Mouse (Mus musculus): ENCODE results near the gene Slc46a1. TPM values are rescaled to one million over a fixed set of nuclear protein-coding genes. Genes with fewer than 3 reads are reported as not detected.

The Slc46a1 gene
- 10 to 100 TPM; 11.1 to 11.5 TPM for total RNA-seq (2021)
- long read RNA-seq, experiment 1, transcript Slc46a1-201 (5 exons, 1,978 nt), result major isoform, 16 of 16 reads
- long read RNA-seq, experiment 1, partial matches to known transcripts, result 0 of 16 reads
- long read RNA-seq, experiment 1, other reads (novel, unspliced or antisense), result 0 of 16 reads
- long read RNA-seq, experiment 2, transcript Slc46a1-201 (5 exons, 1,978 nt), result major isoform, 13 of 17 reads
- long read RNA-seq, experiment 2, partial matches to known transcripts, result 2 of 17 reads
- long read RNA-seq, experiment 2, other reads (novel, unspliced or antisense), result 2 of 17 reads

DNA sequence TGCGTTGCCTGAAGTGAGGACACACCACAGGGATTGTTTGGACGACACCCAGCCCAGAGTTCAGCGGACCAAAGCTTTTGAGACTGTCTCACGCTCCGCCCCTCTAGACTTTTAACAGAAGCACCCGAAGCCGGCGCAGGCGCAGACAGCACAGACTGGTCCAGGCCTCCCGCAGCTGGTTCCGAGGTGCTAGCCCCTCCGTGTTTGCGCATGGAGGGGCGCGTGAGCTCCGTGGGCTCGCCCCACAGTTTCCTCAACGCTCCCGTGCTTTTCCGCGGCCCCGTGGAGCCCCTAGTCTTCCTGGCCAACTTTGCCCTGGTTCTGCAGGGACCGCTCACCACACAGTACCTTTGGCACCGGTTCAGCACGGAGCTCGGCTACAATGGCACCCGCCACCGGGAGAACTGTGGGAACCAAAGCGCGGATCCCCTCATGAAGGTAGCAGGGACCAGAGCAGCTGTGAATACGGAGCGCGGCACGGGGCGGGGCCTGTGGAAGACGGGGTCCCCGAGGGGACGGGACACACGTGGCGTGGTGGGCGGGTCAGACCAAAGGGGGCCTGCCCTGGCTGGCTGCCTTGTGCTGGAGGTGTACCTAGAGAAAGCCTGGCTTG, at the start of gene Slc46a1:
Slc46a1 (plus strand) TSS at position 130 of the 613 bp plus-strand sequence.
- H3K27ac ChIP-seq, result peak within 1 kb of the TSS; percentile 86
- peak within 1 kb of the TSS; percentile 80 for H3K4me3 ChIP-seq
- intact Hi-C loops (cut with DNase I), result no loop called here
- DNase-seq (ENCODE audit: extremely low spot score in 1 of 2, low spot score in 2 of 2), result peak; percentile 72 to 79
- no peak for TF ChIP-seq CTCF (IDR thresholded peaks at IDR 0.05)

DNA sequence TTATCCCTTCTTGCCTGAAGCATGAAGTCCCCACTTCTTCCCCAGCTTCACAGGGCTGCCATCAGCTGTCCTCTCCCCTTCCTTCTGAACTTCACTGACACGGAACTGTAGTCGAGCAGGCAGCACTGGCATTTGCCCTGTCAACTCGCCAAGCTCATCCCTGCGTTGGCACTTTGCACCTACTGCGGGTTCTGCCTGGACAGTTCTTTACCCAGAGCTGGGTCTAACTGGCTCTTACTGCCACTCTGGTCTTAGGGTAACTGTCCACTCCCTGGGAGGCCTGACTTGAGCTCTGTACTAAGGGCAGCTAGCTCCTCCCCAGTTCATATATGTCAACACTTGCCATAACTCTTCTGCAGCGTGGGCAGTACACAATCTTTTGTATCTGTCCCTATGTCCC, 48.6 kb upstream of the Slc46a1 start:
- Histone ChIP-seq H3K27ac (no peak overlapping the region), H3K4me3 (no peak overlapping the region)
- intact Hi-C loops (cut with DNase I), result no loop called here
- DNase-seq (ENCODE audit: extremely low spot score in 1 of 2, low spot score in 2 of 2), result no peak
- no peak for TF ChIP-seq CTCF (IDR thresholded peaks at IDR 0.05)

DNA sequence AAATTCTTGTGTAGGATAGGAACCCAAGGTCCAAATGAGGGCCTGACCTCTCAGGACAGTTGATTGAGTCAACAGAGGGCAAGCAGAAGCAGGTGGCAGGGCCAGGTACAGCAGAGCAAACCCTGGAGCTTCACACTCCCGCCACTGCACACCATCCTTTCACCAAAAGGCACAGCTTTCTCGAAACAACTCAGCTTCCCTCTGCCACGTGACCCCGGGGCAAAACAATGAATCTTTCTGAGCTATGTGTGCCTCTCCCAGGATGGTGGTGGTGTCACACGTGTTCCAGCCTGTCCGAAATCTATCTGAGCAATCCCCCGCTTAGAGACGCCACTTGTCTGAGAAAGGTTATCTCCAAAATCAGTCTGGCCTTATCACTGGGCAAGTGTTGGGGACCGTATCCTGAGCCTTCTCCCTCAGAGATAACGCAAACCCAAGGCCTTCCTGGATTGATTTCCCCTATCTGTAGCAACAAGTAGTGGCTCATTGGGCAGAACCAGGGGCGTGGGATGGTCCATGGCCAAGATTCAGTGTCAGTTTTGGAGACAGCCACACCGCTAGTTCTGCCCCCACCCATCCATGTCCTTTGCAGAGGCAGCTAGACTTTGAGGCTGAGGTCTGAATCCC, 45.1 kb upstream of the Slc46a1 start:
- TF ChIP-seq CTCF (IDR thresholded peaks at IDR 0.05), result no peak
- DNase-seq (ENCODE audit: extremely low spot score in 1 of 2, low spot score in 2 of 2), result no peak
- intact Hi-C loops (cut with DNase I), result no loop called here

DNA sequence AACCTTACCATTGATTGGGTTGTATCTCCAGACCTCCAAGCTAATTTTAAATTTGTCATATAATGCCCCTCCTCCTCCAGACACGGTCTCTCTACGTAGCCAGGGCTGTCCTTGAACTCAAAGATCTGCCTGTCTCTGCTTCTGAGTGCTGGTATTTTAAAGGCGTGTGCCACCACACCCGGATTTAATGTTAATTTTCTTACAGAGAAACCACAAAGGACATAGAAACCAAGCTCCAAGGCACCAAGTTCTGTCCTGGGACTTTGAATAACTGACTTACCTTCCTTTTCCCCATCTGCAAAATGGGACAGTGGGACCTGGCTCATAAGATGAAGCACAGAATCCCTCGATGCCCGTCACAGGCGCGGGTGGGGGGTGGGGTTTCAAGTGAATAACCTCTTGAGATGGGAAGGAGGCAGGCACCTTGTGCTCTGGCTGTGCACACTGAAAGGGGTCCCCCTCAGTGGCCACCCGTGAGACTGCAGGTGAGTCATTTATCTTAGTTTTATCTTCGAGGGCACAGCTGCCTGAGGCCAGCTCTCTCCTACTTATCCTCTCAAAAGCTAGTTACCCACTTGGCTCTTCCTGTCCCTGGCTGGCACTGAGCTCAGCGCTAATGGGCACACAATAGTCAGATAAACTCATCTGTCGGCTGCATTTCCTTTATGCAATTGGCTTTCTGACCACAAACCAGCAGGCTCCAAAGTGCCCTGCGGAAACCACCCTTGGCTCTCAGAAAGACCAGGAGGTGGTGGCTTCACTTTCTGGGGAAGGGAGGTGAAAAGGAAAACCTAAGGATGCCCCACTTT, 44.1 kb upstream of the Slc46a1 start:
- intact Hi-C loops (cut with DNase I), result no loop called here
- TF ChIP-seq CTCF (IDR thresholded peaks at IDR 0.05), result no peak
- no peak for DNase-seq (ENCODE audit: extremely low spot score in 1 of 2, low spot score in 2 of 2)
- Histone ChIP-seq H3K27ac (no peak overlapping the region), H3K4me3 (no peak overlapping the region)

More for the DNA sequence above, 45.1 kb upstream of the Slc46a1 start:
- Histone ChIP-seq H3K4me3 (no peak overlapping the region), H3K27ac (no peak overlapping the region)

DNA sequence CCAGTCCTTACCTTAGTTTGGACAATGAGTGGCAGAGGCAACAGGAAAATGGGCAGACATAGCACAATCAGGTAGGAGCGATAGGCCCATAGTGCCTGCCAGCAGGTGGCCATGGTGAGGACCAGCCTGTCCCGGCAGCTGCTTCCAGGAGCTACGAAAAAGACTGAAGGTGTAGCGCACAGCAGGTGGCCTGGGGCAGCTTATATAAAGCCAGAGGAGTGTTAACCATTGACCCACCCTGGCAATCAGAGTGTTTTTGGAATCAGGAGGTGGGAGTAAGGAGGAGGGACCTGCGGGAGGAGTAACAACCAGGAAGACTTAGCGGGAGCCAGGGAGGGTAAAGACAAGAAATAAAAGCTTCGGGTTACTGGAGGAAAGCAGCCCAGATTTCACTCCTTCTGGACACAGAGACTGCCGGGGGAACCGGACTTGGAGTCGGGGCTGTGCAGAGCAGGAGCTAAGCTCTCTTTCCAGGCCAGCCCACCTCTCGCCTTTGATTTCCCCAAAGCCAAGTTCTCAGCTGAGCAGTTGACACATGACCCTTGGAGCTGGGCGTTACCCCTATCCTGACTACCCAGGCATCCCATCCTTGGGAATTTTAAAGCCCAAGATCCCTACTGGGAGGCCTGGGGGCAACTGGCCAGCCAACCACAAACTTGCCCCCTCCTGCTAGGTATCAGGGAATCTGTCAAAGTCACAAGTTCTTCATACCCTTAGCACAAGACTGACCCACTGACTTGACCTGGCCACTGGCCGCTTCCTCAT, 43.3 kb upstream of the Slc46a1 start, which contains the start of gene Slc13a2:
Slc13a2 (minus strand) TSS at position 163 of the 765 bp plus-strand sequence.
- Histone ChIP-seq H3K4me3 (no peak within 1 kb of the TSS), H3K27ac (no peak within 1 kb of the TSS)
- no peak for DNase-seq (ENCODE audit: extremely low spot score in 1 of 2, low spot score in 2 of 2)
- intact Hi-C loops (cut with DNase I), result no loop called here
- no peak for TF ChIP-seq CTCF (IDR thresholded peaks at IDR 0.05)

DNA sequence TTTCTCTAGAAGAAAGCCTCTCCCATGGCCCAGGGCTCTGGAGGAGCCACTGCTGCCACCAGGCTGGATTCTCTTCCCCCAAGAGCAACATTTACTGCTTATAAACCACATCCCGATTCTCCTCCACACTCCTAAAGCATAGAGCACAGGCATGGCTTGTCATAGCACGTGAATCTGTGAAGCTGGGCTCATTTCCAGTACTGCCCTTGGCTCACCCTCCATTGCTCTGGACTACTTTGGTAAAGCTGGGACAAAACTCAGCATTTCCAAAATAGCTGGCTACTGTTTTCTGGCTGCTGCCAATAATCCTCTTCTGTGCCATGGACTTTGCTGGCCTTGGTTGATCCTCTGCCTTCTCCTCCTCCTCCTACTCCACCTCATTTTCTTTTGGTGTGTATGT, 41.1 kb upstream of the Slc46a1 start:
- Histone ChIP-seq H3K27ac (no peak overlapping the region), H3K4me3 (no peak overlapping the region)
- intact Hi-C loops (cut with DNase I), result no loop called here
- TF ChIP-seq CTCF (IDR thresholded peaks at IDR 0.05), result no peak
- DNase-seq (ENCODE audit: extremely low spot score in 1 of 2, low spot score in 2 of 2), result no peak

DNA sequence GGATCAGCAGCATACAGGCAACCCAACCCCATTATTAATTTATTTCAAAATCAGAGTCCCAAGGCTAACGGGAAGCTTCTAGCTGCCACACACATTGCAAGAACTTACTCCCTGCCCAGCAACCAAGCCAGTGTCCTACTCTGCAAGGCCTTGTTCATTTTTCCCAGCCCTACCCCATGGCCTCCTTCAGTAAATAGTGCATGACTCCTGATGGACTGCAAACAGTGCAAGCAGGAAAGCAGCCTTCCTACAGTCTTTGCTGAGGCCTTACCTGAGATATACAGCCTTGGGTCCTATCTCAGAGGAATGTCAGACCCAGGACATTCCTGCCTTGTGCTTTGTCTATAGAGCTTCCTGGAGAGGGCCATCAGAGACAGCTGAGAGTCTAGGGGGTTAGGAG, 39.9 kb upstream of the Slc46a1 start:
- no peak for DNase-seq (ENCODE audit: extremely low spot score in 1 of 2, low spot score in 2 of 2)
- no peak overlapping the region for H3K4me3 ChIP-seq
- intact Hi-C loops (cut with DNase I), result no loop called here
- H3K27ac ChIP-seq, result no peak overlapping the region
- TF ChIP-seq CTCF (IDR thresholded peaks at IDR 0.05), result no peak

DNA sequence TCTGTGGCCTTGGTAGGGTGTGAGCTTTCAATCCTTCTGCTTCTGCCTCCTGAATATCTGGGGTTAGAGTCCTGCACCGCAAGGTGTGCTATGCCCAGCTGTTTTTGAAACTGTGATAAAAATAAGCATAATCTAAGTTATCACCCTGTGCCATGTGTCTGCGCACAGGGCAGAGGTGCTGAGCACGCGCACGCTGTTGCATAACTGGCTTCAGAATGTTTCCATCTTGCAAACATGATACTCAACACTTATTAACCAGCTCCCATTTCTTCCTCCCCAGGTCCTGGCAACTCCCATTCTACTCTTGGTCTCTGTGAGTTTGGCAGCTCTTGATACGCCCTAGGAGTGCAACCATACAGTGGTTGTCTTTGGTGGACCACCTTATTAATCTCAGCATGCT, 37.8 kb upstream of the Slc46a1 start:
- no peak for TF ChIP-seq CTCF (IDR thresholded peaks at IDR 0.05)
- Histone ChIP-seq H3K27ac (no peak overlapping the region), H3K4me3 (no peak overlapping the region)
- intact Hi-C loops (cut with DNase I), result no loop called here
- no peak for DNase-seq (ENCODE audit: extremely low spot score in 1 of 2, low spot score in 2 of 2)

DNA sequence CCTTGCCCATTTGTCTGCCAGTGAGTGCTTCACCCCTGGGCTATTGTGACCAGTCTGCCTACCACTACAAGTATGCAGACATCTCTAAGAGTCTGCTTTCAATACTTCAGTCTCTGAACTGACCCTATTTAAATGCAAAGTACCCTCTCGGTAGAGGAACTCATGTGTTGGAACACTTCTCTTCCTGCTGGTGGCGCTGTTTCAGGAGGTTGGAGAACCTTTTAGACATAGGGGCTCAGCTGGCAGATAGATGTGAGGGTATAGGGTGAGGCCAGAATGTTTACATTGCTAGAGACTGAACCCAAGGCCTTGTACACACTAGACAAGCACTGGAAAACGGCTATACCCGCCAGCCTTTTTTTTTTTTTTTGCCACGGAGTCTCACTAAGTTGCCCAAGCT, 37.2 kb upstream of the Slc46a1 start:
- no peak for DNase-seq (ENCODE audit: extremely low spot score in 1 of 2, low spot score in 2 of 2)
- no peak overlapping the region for H3K27ac ChIP-seq
- intact Hi-C loops (cut with DNase I), result no loop called here
- H3K4me3 ChIP-seq, result no peak overlapping the region
- no peak; the same call in 1 of the 2 replicates for TF ChIP-seq CTCF (IDR thresholded peaks at IDR 0.05)

DNA sequence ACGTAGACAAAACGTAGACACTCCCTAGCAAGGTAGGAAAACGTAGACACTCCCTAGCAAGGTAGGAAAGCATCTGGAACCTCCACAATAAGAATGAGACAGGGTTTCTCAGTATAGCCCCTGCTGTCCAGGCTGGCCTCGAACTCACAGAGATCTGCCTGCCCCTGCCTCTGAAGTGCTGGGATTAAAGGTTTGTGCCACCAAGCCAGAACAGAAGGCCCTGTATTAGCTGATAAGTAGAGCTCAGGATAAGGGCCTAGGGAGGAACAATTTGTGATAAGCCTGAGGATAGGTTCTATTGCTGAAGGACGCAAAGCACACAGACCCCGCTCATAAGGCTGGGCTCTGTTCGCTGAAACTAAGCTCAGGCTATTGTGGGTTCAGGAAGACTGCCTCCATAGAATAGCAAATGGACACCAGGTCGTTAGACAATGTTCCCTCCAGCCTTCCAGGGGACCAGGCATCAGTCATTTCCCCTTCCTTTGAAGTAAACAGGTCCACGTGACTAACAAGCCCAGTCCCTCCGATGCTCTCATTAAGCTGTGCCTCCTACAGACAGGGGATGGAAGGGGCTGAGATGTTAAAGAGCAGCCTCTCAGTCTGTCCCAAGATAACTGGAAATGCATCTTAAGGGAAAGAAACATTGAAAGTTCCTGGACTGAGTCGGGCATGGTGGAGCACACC, 35.2 kb upstream of the Slc46a1 start:
- Histone ChIP-seq H3K4me3 (no peak overlapping the region), H3K27ac (no peak overlapping the region)
- TF ChIP-seq CTCF (IDR thresholded peaks at IDR 0.05), result no peak
- no peak for DNase-seq (ENCODE audit: extremely low spot score in 1 of 2, low spot score in 2 of 2)
- intact Hi-C loops (cut with DNase I), result no loop called here

DNA sequence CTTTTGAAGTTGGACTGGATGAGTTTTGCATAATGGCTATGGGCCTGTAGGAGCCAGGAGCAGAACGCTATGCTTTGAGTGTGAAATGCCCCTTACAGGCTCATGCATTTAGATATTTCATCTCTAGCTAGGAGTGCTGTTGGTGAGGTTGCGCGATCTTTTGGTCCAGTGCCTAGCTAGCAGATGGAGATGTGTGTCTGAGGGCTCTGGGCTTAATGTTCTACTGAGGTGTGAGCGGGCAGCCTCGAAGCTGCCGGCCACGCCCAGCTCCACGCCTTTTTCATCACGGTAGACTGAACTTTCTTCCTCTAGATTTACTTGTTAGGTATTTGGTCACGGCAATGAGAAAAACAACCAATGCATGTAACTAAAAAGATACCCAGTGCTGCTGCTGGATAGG, 34.3 kb upstream of the Slc46a1 start:
- H3K4me3 ChIP-seq, result no peak overlapping the region
- no peak for DNase-seq (ENCODE audit: extremely low spot score in 1 of 2, low spot score in 2 of 2)
- no peak for TF ChIP-seq CTCF (IDR thresholded peaks at IDR 0.05)
- H3K27ac ChIP-seq, result no peak overlapping the region
- intact Hi-C loops (cut with DNase I), result no loop called here

Data from left cerebral cortex, adult 2 months (tissue).